Mouse (Mus musculus) brain, embryonic 14.5 days (tissue): ENCODE measurements around the gene Olfr1272.

Source experiments
- CTCF ChIP-seq: fragments of 200-500 bp; IDR thresholded peaks from 2 replicates; pipeline ENCODE4 v1.5.1; 2012; ENCODE audit warnings: inconsistent platforms, mild to moderate bottlenecking, moderate library complexity, borderline replicate concordance; ENCODE audit not compliant: insufficient read depth, insufficient read length; ENCODE audit errors: extremely low read depth
- POLR2A ChIP-seq: fragments of 200-500 bp; IDR thresholded peaks from 2 replicates; pipeline ENCODE4 v1.6.1; 2012; ENCODE audit warnings: mild to moderate bottlenecking, inconsistent platforms, borderline replicate concordance; ENCODE audit not compliant: poor library complexity, insufficient read depth, insufficient read length, severe bottlenecking; ENCODE audit errors: extremely low read depth

- TF ChIP-seq CTCF (no peak), POLR2A (no peak)
These were observed 21.7 kb downstream of the Olfr1272 start, which contains the start of gene Olfr1271 for GRCm38 (mm10) chr2:90270932-90271331.
